Mouse (Mus musculus) Patski (cell line): Measurements from ENCODE around the gene Grap2. TPM values are rescaled to one million over a fixed set of nuclear protein-coding genes. Genes with fewer than 3 reads are reported as not detected.

ENCODE experiments used
- ATAC-seq: fragments of 100-300 bp; one replicate; pipeline ENCODE4 v1.8.0; 2021
- CTCF ChIA-PET: fragments of 350-600 bp; sonication (Branson Sonifier 250); formaldehyde crosslinking; loops from one replicate; lab custom pipeline; 2022; ENCODE audit warnings: inconsistent platforms; lab: Charles Lee
- POLR2A ChIA-PET: fragments of 350-600 bp; sonication (Branson Sonifier 250); formaldehyde crosslinking; loops from one replicate; lab custom pipeline; 2022; ENCODE audit warnings: antibody characterized with exemption, inconsistent platforms; lab: Charles Lee
- DNase-seq: peaks from one replicate; pipeline ENCODE4 v3.0.0-alpha.2; 2011; ENCODE audit warnings: low read depth, low spot score
- H3K27me3 ChIP-seq: fragments of 371-371 bp; one replicate; pipeline ENCODE4 v1.5.1; 2021
- CTCF ChIP-seq: fragments of 100-300 bp; IDR thresholded peaks from one replicate; pipeline ENCODE4 v1.5.1; 2021
- in situ Hi-C: fragments of 300-500 bp; cut with MboI; formaldehyde crosslinking; loops from 3 replicates; pipeline ENCODE4 v1.11.1; 2018; ENCODE audit warnings: low pct_unique_long_range_greater_than_20kb, mixed read lengths
- polyA plus RNA-seq: library from polyadenylated mRNA; unstranded; gene quantifications from one replicate; pipeline ENCODE4 v1.2.3, GENCODE M21; 2021

Gene Grap2
- polyA plus RNA-seq, 1 experiment from 2014 or later = not detected

DNA sequence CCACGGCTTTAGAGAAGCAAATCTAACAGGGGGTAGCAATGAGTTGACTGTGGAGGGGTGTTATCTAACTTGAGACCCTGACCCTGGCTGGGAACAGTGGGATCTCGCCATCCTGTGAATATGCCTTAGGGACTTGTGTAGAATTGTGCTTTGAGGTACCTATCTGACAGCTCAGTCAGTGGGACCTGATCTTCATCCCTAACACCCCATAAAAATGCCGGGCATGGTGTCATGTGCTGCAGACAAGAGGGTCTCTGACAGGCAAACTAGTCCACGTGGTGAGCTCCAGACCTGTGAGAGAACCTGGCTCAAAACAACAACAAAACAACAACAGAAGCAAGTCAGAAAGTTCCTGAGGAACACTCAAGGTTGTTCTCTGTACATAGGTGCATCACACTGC, 27.4 kb downstream of the Grap2 start:
- in situ Hi-C loops = no loop called here
- ChIA-PET CTCF (interaction anchor here (1.0 kb wide), 1 partner anchor 18 kb away, joined by 3 read pairs; no protein-coding TSS in a partner anchor), POLR2A (no interaction called here)
- H3K27me3 ChIP-seq = no peaks in the 10 kb centered on the region
- TF ChIP-seq CTCF = no peak
- ATAC-seq (no peak), DNase-seq (no peak)

DNA sequence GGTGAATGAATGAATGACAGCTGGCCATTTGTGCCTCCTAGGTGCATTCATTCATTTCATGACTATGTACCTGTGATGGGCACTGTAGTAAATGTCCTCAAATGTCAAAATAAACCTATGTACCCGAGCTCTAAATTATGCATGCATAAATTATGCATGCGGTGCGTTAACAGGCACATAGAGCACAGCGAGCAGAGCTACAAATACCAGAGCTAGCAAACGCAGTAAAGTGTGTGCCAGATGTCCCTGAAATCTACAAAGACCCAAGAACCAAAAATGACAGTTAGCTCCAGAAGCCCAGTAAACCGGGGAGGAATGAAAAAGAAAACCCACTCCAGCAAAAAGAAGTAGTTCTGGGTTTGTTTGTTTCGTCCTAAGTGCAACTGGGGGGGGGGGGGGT, 29.1 kb downstream of the Grap2 start:
- in situ Hi-C loops = no loop called here
- no peak for DNase-seq
- no peak for ATAC-seq
- no peaks in the 10 kb centered on the region for H3K27me3 ChIP-seq
- TF ChIP-seq CTCF = no peak
- CTCF ChIA-PET = no interaction called here
- POLR2A ChIA-PET = no interaction called here

DNA sequence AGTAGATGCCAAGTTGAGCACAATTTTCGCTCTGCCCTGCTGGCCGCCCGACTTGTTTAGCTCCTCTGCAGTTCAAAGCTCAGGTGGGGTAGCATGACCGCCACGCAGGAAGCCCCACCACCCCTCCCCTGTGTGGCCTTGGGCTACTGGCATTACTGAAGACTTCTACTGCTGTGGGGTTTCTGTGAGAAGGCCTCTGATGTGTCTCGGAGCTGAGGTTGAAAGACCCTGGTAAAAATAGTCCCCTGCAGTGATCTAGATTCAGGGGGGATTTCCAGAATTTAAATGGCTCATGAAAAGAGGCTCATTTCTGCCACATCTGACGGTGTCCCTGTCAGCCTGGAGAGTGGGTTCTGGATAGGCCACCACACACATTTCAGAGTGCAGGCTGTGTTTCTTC, 30.1 kb downstream of the Grap2 start:
- no peaks in the 10 kb centered on the region for H3K27me3 ChIP-seq
- ChIA-PET POLR2A (no interaction called here), CTCF (no interaction called here)
- DNase-seq (no peak), ATAC-seq (no peak)
- in situ Hi-C loops = no loop called here
- TF ChIP-seq CTCF = no peak

DNA sequence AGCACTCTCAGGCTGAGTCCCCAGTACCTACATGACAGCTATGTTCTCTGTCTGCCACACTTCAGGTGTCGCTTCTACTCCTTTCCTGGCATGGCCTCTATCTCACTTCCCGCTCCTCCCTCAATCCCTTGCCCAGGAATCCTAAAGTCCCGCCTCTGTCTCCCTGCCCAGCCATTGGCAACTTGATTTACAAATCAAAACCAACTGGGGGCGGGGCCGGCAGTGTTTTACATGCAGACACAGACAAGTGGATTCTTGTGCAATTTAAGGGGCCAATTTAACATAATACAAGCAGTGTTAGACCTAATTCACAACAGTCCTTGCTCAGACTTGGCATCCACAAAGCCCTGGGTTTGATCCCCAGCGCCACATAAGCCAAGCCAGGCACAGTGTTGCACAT, 31.6 kb downstream of the Grap2 start:
- H3K27me3 ChIP-seq = no peaks in the 10 kb centered on the region
- CTCF ChIA-PET = no interaction called here
- DNase-seq = no peak
- in situ Hi-C loops = no loop called here
- POLR2A ChIA-PET = no interaction called here
- TF ChIP-seq CTCF = no peak
- ATAC-seq = no peak

DNA sequence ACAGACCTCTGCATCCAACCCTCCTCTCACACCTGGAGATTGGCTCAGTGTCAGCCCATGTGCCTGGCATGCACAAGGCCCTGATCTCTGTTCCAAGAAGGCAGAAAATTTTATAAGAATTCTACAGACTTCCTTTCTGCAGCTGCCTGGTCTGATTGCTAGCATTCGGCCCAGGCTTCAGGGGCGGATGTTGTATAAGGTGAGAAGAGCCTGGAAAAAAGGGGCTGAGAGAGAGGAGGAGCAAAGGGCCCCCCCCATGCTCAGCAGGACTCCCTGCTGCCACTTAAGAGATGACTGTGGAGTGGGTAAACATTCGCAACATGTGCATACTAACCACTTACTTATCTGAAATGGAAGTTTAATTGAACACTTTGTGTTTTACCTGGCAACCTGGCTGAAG, 35.6 kb downstream of the Grap2 start:
- no peak for TF ChIP-seq CTCF
- in situ Hi-C loops = no loop called here
- no peak for ATAC-seq

DNA sequence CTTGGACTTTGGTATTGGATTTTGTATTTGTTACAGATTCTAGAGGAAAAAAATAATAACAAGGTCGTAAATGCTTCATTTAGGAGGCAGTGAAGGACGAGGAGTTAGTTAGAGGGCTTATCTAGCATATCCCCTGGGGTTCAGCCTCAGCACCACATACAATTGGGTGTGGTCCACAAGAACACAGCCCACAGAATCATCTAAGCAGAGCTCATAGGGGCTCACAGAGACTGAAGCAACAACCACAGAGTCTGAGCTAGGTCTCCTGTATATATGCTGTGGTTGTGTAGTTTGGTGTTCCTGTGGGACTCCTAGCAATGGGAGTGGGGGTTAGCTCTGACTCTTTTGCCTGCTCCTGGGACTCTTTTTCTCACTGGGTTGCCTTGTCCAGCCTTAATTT, 37.9 kb downstream of the Grap2 start:
- TF ChIP-seq CTCF = no peak
- DNase-seq (no peak), ATAC-seq (no peak)
- POLR2A ChIA-PET = no interaction called here
- in situ Hi-C loops = no loop called here
- CTCF ChIA-PET = no interaction called here
- peaks cover 6% of the 10 kb centered on the region for H3K27me3 ChIP-seq

More for the DNA sequence above, 35.6 kb downstream of the Grap2 start:
- CTCF ChIA-PET = no interaction called here
- POLR2A ChIA-PET = interaction anchor here (0.6 kb wide), 1 partner anchor 288 kb away, joined by 5 read pairs; no protein-coding TSS in a partner anchor
- DNase-seq = no peak
- H3K27me3 ChIP-seq = peaks cover 3% of the 10 kb centered on the region

DNA sequence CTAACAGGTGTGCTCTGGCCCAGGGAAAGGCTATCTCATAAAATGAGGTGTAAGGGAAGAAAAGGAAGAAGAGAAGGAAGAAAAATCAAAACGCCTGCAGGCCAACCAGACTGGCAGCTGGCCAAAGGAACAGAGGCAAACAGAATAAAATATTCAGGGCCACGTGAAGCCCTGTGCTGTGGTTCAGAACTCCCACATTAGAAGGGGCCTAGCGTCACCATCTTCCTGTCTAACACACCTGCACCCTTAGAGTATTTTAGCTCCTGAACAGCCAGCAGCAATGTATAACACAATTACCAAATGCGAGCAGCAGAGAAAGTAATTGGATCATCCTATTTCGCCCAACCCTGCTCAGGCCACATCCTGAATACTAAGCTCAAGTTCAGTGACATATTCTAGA, 39.1 kb downstream of the Grap2 start:
- ATAC-seq (no peak), DNase-seq (no peak)
- in situ Hi-C loops = no loop called here
- TF ChIP-seq CTCF = no peak
- CTCF ChIA-PET = no interaction called here
- H3K27me3 ChIP-seq = peaks cover 6% of the 10 kb centered on the region
- POLR2A ChIA-PET = no interaction called here

DNA sequence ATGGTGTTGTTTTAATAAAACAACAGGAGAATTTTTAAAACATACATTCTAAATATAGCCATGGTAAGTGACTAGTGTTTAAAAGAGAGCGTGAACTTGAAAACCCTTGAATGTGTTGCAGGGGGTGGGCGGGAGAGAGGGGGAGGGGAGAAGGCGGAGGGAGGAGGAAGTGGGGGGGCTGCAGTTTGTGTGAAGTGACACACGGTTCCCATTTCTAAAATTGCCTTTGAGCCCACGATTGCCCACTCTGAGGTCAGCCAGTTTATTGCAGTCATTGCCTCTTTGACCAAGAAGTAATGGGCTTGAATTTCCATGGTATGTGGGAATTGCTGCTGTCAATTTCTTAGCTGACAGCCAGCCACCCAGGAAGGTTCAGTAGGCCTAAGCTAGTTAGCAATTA, 41.5 kb downstream of the Grap2 start:
- in situ Hi-C loops = no loop called here
- POLR2A ChIA-PET = no interaction called here
- CTCF ChIA-PET = no interaction called here
- ATAC-seq (no peak), DNase-seq (no peak)
- peaks cover 20% of the 10 kb centered on the region for H3K27me3 ChIP-seq
- TF ChIP-seq CTCF = no peak

DNA sequence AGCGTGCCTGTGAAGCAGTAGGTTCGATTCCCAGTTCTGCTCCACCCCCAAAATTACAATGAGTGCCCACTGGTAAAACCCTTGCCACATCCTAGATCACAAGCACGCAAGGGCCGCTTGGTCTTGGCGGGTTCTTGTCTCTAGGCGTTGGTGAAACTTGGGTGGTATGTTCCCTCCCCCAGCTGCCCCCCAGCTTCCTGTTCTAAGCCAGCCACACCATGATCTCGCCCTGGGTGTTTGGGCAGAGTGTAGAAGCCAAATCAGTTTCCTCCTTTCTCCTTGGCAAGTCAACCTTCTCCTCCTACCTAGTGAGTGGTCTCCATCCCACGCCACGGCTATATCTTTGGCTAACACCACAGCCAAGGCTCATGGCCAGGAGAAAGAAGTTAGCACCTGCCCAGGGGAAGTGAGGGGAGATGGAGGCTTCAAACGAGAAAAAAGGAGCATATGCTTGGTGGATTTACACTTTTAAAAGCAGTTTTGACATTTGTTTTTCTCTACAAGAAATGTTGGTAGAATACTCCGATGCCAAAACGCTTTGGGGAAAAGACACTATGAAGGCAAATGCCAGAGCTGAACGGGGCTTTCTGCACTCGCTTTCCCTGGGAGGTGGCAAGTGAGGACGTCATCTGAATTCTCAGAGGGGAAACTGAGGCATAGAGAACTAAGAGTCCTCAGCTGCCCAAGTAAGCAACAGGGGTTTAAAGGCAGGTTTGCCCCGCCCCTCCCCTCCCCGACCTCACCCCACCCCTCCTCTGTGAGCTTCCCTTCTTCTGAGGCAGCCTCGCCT, 42.3 kb downstream of the Grap2 start:
- in situ Hi-C loops = no loop called here
- POLR2A ChIA-PET = interaction anchor here (0.6 kb wide), 1 partner anchor 8 kb away, joined by 3 read pairs; no protein-coding TSS in a partner anchor
- no peak for ATAC-seq
- H3K27me3 ChIP-seq = peaks cover 26% of the 10 kb centered on the region
- TF ChIP-seq CTCF = no peak
- DNase-seq = no peak
- CTCF ChIA-PET = no interaction called here

DNA sequence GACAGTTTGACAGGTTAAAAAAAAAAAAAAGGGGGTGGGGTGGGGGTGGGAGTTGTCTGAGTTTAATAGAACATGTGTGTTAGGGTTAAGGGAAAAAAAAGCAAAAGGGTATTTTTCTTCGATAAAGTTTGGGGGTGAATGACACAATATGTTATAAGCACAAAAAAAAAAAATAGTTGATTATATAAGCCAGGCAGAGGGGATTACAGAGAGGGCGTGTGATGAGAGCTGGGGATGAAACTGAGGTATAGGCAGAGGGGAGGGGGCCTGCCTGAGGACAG, 42.8 kb downstream of the Grap2 start:
- DNase-seq (no peak), ATAC-seq (no peak)
- ChIA-PET CTCF (no interaction called here), POLR2A (interaction anchor here (0.6 kb wide), 1 partner anchor 8 kb away, joined by 3 read pairs; no protein-coding TSS in a partner anchor)
- TF ChIP-seq CTCF = no peak
- in situ Hi-C loops = no loop called here
- H3K27me3 ChIP-seq = peaks cover 31% of the 10 kb centered on the region

DNA sequence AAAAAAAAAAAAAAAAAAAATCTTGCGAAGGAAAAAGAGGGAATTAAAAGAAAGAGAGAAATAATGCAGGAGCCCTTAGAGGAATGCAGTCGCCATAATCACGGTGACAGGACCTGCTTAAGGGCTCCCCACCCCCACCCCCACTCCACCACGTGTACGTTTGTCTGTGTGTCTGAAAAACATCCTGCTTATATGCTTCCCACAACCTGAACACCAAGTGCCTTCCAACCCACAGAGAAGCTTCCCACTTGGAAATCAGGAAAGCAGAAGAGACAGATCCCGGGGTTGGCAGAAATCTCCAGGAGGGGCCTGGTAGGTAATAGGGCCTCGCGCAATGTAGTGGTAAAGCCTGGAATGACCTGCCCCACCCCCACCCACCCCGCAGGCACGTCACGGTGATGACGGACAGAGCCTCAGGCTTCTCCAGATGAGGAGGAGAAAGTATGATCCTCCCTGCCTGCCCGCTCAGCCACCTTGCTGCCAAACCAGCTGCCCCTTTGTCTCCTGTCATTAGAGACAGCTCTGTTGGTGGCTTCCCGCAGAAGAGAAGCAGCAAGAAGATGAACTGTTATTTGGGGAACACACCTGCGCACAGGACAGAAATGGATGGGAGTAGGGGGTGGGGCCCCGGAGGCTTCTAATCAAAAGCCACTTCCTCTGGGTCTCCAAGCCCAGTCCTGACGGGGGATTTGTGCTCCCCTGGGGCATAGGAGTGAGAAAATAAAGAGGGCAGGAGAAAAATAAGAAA, 43.4 kb downstream of the Grap2 start:
- no peak for DNase-seq
- TF ChIP-seq CTCF = no peak
- CTCF ChIA-PET = no interaction called here
- peaks cover 35% of the 10 kb centered on the region for H3K27me3 ChIP-seq
- no peak for ATAC-seq
- POLR2A ChIA-PET = no interaction called here
- in situ Hi-C loops = no loop called here
